Mouse (Mus musculus) thymus, postnatal 14 days (tissue): ENCODE results near the gene Gm6871.
A peak's percentile ranks its signal among the peaks of the same experiment; 100 is the strongest.
"Not testable (repeated sequence)": the region's sequence is repeated elsewhere in the genome, so short reads cannot be mapped to it uniquely, and the experiment has no call there.

Experiments used
- DNase-seq: peaks from one replicate; pipeline ENCODE4 v3.0.0; 2021

Gm6871 gene

GRCm38 (mm10) chr7:41573562-41573961 is at the start of gene Gm6871:
Gene Gm6871, minus strand, starts transcription at chr7:41573662.
- not testable (repeated sequence) for DNase-seq

- not testable (repeated sequence) for DNase-seq
Observed at GRCm38 (mm10) chr7:41616241-41616640, 42.8 kb upstream of the Gm6871 start.

GRCm38 (mm10) chr7:41611654-41612053 is 38.2 kb upstream of the Gm6871 start:
- no peak for DNase-seq

- DNase-seq, result no peak
Observed at GRCm38 (mm10) chr7:41599932-41600548, 26.6 kb upstream of the Gm6871 start.

- DNase-seq, result peak; percentile 90
Observed at GRCm38 (mm10) chr7:41599034-41599813, 25.8 kb upstream of the Gm6871 start, which contains the start of gene 2610021A01Rik. Gene 2610021A01Rik, plus strand, starts transcription at chr7:41599230.

DNA sequence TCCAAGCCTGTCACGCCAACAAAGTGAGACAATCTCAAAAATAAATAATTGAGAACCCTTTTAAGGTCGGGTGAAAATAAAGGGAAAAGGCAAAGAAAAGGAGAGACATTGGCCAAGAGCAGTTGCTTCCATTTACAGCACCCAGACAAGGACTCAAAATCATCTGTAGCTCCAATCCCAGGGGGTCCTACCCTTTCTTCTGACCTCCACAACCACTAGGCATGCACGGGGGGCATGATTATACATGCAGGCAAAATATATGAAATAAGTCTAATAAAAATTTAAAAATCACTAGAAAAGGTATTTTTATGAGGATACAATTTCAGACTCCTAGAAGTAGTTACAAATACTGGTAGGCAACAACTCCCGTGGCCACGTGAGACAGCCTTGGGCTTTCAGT is 25.2 kb upstream of the Gm6871 start:
- DNase-seq, result peak; percentile 7

GRCm38 (mm10) chr7:41587831-41588230 is 14.4 kb upstream of the Gm6871 start:
- not testable (repeated sequence) for DNase-seq

- no peak for DNase-seq
Observed at GRCm38 (mm10) chr7:41582028-41582427, 8.6 kb upstream of the Gm6871 start.

DNA sequence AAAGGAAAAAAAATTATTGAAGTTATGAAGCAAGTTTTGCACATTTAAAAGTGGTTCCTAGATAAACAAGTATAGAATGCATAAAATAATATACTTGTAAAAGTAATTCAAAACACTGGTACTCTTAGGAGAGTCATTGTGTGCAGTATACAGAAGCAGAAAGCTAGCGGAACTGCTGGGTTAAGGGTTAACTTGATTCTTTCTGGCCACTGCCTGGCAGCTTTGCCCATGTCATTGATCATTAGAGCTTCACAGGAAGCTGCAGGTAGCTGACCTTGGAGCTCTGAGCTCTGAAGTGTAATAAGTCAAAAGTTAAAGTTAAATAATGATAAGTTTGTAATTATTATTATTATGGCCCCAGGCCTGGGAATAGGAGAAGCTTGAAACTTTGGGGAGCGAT is 4.5 kb upstream of the Gm6871 start:
- no peak for DNase-seq

DNA sequence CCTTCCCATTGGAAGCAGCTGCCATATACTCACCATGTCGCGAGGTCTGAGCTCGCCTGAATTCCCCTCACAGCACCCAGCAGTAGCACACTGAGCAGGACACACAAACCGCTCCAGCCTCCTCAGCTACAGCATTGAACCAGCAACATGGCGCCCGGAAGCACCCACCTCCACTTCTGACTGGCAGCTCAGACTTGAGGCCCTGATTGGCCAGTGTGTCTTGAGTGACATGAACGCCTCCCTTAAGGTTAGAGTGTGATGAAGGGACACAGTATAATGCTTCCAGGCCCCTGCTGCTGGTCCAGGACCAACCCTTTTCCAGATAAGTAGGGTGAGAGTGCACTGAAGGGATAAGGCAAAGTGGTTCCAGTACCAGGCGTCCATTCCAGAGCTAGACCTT is 12.8 kb downstream of the Gm6871 start:
- no peak for DNase-seq

- no peak for DNase-seq
Observed at GRCm38 (mm10) chr7:41512672-41513071, 60.8 kb downstream of the Gm6871 start.

DNA sequence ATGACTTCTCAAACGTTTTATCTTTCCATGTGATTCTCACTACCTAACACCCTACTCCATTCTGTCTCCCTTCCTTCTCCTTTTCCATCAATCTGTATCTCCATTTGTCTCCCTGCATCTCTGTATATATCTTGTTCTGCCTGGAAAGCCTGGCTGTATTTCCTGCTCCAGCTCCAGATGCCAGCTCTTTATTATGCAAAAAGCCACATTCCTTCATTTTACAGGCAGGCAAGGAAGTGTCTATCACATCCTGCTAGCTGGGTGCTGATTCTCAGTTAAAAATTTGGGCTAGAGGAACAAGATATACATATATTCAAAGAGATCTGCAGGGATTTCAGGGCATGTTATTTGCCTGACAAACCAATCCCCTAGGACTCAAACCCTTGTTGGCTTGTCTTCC is 61.3 kb downstream of the Gm6871 start:
- DNase-seq, result no peak

GRCm38 (mm10) chr7:41502402-41502801 is 71.1 kb downstream of the Gm6871 start:
- no peak for DNase-seq

DNA sequence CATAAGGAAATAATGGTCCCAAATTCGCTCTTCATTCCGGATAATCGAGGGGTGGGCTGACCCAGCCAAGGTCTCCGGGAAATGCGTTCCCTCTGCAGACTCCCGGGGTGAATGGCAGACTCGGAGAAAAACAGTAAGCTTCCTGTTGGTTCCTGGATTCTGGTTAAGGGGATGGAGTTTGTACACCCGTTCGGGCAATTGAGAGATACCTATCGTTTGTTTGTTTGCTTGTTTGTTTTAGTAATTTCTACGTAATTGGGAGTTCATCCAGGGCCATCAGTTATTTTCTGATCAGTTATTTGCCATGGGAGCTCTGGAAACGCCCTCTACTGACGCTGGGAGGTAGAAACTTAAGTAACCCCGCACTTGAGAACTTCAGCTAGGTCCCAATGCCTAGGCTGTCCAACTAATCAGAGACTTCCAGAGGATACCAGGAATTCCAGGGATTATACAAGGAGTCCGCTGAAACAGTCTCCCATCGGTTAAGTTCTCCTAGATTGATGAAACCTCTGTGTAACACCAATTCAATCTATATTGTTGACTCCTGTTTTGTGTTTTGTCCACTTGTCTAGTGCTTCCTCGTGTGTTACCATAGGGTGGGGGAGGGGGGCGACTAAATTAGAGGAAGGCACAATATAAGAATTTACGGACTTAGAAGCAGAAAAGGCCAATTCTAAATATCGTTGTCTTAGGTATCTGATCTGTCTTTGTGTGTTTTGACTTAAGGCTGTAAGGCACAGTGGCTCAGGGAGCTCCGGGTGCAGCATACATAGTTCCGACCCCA is 73.1 kb downstream of the Gm6871 start:
- DNase-seq, result peak; percentile 70

- DNase-seq, result peak; percentile 97
Observed at GRCm38 (mm10) chr7:41499389-41500049, 73.9 kb downstream of the Gm6871 start, which contains the start of the genes Gm20449 and AW146154. Gene Gm20449, minus strand, starts transcription at chr7:41499417. Gene AW146154, minus strand, starts transcription at chr7:41499890.

GRCm38 (mm10) chr7:41499018-41499388 is 74.5 kb downstream of the Gm6871 start:
- DNase-seq, result not testable (repeated sequence)

DNA sequence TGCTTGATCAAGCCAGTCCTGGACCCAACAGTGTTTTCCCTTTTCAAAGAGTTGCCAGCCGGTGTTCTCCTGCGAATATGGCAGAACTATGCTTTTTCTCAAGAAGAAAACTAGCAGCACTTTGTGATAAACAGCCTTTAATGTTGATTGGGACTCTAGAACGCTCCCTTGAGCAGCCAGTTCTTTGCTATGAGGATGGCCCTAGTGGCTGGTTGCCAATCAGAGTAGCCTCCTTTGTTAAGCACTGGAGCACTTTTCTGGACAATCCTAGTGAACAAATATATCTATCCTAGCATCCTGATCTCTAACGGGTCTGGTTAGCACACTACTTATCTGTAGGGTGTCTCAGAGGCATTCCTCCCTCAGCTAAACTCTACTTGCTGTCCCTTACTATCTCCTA is 75.0 kb downstream of the Gm6871 start:
- not testable (repeated sequence) for DNase-seq

- peak; percentile 38 for DNase-seq
Observed at GRCm38 (mm10) chr7:41497871-41498270, 75.6 kb downstream of the Gm6871 start.
